Comparison of ENCODE assay signal across 14 mouse cellular contexts in the genomic region with DNA sequence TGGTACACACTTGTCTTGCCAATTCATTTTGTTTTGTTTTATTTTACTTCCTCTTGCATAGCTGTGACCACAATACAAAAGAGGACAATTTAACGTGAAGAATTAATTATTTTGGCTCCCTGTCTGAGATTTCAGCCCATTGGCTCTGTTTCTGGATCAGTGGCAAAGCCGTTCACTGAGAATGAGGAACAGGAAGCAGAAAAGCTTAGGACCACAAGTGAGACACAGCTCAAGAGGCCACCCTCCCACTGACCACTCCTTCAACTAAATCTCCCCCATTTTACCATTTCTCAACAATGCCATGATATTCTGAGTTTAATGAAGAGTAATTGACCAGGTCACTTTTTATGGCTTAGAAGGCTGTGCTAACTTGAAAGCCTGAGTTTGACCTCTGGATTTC.
"Had no signal": no experiment of that assay in that cellular context is flagged by ENCODE, and none has a peak within 500 bp of the region (broad histone marks: within the 10 kb centered on the region; RNA-seq: fewer than 3 reads in every experiment).

No protein-coding gene starts in this region.

- H3K36me3 ChIP-seq: liver, embryonic 13.5 days; lung, embryonic 15.5 days; midbrain, embryonic 12.5 days had no signal

- DNase-seq: kidney, adult 9 months; kidney, postnatal 14 days; liver; liver, embryonic 13.5 days; liver, postnatal 0 days; thymus, adult 18-20 months; thymus, postnatal 14 days had no signal

- H3K4me2 ChIP-seq: limb, embryonic 12.5 days; liver, embryonic 13.5 days; lung, embryonic 15.5 days; midbrain, embryonic 12.5 days; neural tube, embryonic 15.5 days had no signal

- H3K9me3 ChIP-seq: limb, embryonic 12.5 days; liver, embryonic 13.5 days; lung, embryonic 15.5 days; midbrain, embryonic 12.5 days; neural tube, embryonic 15.5 days had no signal

- H3K4me1 ChIP-seq: limb, embryonic 12.5 days; liver, embryonic 13.5 days; lung, embryonic 15.5 days; midbrain, embryonic 12.5 days; neural tube, embryonic 15.5 days had no signal

- H3K4me3 ChIP-seq: left cerebral cortex, adult 2 months; limb, embryonic 12.5 days; liver, embryonic 13.5 days; lung, embryonic 15.5 days; midbrain, embryonic 12.5 days; myocyte; neural tube, embryonic 15.5 days had no signal

- ATAC-seq: intestine, embryonic 16.5 days; liver, postnatal 0 days had no signal

- H3K27ac ChIP-seq: left cerebral cortex, adult 2 months; limb, embryonic 12.5 days; liver, embryonic 13.5 days; lung, embryonic 15.5 days; midbrain, embryonic 12.5 days; neural tube, embryonic 15.5 days had no signal

- H3K27me3 ChIP-seq: limb, embryonic 12.5 days; liver, embryonic 13.5 days; lung, embryonic 15.5 days; midbrain, embryonic 12.5 days; neural tube, embryonic 15.5 days had no signal

- H3K9ac ChIP-seq: limb, embryonic 12.5 days; liver, embryonic 13.5 days; liver, postnatal 0 days; lung, embryonic 15.5 days; midbrain, embryonic 12.5 days; neural tube, embryonic 15.5 days had no signal
